Mouse (Mus musculus): ENCODE data around the gene Alox8.

The Alox8 gene

DNA sequence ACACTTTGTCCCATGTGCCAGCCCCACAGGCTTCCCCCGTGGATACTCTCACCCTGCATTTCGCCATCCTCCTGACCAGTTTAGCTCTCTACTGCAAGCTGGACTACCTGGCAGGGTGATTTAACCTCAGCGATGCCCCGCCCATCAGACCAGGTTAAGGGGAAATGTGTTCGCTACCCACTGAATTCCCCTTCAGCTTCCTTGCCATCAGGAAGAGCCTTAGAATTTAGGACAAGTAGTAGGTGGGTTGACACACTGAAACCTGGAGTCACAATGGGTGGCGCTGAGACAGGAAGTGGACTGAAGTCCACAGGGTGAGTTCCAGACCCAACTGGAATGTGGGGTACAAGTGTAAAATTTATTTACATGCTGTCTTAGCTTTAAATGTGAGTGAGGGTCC is at the start of gene Alox8:
TSS of gene Alox8 (minus strand) at position 101 of the 400 bp plus-strand sequence.
- no peak for DNase-seq (ENCODE audit: low spot score)

- DNase-seq (ENCODE audit: low spot score) = no peak
These were observed 48.0 kb upstream of the Alox8 start for GRCm38 (mm10) chr11:69245643-69246042.

DNA sequence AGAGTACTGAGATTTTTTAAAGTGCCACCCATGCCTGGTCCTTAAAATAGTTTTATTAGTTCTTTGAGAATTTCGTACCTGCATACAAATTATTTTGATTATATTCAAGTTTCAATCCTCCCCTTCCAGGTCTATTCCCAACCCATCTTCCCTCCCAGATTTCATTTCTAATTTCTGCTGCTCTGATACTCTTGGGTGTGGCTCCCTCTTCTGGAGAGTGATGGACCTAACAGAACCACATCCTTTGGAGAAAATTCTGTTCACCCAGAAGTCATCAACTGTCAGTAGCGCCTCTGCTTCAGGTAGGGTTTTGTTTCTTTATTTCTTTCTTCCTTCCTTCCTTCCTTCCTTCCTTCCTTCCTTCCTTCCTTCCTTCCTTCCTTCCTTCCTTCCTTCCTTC is 47.3 kb upstream of the Alox8 start:
- DNase-seq (ENCODE audit: low spot score) = peak; percentile 71

DNA sequence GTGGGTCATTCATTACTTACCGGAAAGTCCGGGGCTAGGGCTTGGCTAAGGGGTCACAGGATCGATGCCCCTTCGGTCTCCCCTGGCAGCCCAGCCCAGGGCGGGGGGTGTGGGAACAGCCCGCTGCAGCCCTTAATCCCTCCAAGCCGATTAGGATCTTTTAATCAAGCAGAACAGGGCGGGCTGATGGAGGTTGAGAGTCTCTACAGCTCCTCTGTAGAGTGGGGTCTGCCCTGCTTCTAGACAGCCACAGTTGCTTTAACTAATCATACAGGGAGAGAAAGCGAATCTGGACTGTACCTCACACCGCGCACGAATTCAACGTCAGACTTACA is 39.2 kb upstream of the Alox8 start, which contains the start of gene Gucy2e:
TSS of gene Gucy2e (minus strand) at position 111 of the 335 bp plus-strand sequence.
- peak; percentile 20 for DNase-seq (ENCODE audit: low spot score)

DNA sequence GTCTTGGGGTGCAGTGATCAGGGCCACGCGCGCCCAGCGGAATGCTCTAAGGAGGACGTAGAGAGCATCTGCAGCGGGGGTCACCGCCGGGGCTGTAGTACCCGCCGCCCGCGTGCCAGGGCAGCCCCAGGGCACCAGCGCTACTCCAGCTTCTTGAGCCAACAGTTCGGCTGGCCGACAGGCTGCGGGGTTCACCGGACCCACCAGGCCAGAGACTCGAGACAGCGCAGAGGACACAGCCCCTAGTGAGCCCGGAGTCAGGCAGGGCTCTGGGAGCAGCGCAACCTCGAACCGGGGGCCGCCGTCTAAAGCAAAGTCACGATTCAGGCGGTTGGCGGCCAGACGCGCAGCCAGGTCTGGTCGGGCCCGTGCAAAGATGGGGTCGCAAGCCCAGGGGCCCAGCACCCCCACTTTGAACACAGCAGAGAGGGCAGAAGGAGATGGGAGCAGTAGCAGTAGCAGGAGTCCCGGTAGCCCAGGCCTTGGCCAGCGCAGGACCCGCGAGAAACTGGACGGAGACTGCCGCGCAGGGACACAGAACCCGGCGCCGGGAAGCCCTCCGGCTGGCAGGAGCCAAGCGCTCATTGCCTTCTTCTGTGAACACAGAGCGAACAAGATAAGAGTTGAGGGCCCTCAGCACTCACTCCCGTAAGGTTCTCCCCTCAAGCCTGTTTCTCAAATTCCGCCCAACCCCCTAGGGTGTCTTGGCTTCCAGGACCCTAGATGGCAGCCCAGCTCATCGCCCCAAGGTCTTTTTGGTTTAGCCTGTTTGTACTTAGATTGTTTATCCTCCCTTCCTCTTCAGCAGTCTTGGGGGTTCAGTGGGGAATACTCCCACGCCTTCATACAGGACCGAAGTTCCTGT is 38.6 kb upstream of the Alox8 start:
- DNase-seq (ENCODE audit: low spot score) = peak; percentile 18

DNA sequence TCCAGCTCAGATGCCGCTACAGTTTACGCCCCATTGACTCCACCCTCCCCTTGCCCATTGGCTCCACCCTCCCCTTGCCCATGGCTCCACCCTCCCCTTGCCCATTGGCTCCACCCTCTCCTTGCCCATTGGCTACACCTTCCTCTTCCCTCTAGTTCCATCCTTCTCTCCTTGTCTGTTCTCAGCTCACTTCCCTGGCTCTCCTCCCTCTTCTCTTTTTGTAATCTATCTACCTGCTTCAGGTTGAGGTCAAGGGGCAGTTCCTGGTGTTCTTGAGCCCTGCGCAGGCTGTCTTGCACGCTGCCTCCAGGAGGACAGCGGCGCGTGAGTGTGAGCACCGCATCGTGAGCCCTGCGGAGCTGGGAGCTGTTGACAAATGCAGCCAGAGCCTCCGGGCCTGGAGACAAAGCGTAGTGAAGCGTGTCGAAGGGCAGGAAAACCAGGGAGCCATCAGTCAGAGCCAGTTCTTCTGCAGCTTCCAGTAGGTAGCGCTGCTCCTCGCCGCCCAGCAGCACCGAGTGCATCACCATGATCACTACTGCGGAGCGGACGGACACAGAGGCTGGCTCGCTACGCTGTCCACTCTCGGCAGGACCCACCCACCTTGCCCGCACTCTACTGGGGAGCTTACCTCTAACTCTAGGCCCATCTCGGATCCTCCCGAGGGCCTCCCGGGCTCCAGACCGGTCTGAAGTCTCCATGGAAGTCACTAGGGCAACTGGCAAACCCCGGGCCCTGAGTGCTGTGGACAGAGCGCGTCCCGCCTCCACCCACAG is 37.8 kb upstream of the Alox8 start:
- DNase-seq (ENCODE audit: low spot score) = peak; percentile 85

DNA sequence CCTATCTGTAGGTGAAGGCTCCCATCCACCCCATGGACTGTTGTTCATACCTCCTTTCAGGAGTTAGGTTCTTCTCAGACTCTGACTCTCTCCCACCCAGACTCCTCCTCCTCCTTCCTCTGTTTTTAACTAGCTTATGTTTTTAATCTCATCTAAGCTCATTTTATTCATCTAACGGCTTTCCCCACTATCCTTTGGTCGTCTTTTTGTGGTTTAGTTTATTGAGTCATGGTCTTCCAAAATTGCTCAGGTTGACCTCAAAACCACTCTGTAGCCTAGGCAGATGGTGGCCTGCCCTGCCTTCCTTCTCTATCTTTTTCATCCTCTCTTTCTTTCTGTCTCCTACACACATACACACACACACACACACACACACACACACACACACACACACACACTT is 35.5 kb upstream of the Alox8 start:
- DNase-seq (ENCODE audit: low spot score) = no peak

- no peak for DNase-seq (ENCODE audit: low spot score)
These were observed 32.8 kb upstream of the Alox8 start for GRCm38 (mm10) chr11:69230420-69230819.

DNA sequence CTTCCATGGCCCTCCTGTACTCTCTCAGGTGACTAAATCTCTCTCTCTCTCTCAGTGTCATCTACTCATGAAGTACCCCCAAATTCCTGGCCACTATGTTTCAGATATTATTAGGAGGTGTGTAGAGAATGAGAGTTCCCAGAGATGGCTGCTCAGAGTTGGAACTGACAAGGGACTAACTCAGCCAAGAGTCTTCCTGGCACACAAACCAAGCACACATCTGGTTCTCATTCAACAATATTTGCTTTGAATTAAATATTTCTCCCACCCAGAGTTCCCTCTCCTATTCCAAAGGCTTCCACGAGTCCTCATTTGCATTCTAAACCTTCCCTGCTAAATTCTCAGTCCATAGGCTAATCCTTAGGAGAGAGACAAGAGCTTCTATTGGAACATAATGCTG is 28.1 kb upstream of the Alox8 start:
- DNase-seq (ENCODE audit: low spot score) = no peak

GRCm38 (mm10) chr11:69223101-69223500 is 25.5 kb upstream of the Alox8 start:
- no peak for DNase-seq (ENCODE audit: low spot score)

DNA sequence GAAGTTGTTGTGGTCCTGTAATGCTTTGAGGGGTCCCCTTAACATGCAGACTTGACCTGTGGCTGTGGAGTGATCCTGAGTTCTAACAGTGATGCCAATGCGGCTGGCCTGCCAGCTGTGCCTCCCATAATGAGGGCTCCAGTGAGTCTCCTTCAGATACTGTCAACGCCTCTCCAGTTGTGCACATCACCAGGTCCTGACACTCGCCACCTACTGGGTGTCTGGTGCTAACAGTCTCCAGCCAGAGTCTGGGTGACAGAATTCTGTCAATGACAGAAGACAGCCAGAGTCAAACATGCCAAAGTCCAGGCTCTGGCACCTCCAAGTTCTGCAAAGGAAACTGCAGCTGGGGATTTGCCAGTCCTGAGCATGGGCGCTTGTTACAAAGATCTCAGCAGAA is 23.4 kb upstream of the Alox8 start:
- no peak for DNase-seq (ENCODE audit: low spot score)

GRCm38 (mm10) chr11:69218661-69219060 is 21.0 kb upstream of the Alox8 start:
- no peak for DNase-seq (ENCODE audit: low spot score)

DNA sequence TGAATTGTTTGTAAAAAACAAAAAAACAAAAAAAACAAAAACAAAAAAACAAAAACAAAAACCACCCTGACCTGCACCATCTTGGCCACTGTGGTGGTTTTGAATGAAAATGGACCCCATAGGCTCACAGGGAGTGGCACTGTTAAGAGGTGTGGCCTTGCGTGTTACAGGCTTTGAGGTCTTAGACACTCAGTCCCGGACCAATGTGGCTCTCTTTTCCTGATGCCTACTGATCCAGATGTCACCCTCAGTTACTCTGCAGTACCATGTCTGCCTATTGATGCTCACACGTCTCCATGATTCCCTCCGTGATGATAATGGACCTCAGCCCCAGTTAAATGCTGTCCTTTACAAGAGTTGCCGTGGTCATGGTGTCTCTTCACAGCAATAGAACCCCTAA is 19.8 kb upstream of the Alox8 start:
- DNase-seq (ENCODE audit: low spot score) = no peak

GRCm38 (mm10) chr11:69211431-69211830 is 13.8 kb upstream of the Alox8 start:
- DNase-seq (ENCODE audit: low spot score) = peak; percentile 40

DNA sequence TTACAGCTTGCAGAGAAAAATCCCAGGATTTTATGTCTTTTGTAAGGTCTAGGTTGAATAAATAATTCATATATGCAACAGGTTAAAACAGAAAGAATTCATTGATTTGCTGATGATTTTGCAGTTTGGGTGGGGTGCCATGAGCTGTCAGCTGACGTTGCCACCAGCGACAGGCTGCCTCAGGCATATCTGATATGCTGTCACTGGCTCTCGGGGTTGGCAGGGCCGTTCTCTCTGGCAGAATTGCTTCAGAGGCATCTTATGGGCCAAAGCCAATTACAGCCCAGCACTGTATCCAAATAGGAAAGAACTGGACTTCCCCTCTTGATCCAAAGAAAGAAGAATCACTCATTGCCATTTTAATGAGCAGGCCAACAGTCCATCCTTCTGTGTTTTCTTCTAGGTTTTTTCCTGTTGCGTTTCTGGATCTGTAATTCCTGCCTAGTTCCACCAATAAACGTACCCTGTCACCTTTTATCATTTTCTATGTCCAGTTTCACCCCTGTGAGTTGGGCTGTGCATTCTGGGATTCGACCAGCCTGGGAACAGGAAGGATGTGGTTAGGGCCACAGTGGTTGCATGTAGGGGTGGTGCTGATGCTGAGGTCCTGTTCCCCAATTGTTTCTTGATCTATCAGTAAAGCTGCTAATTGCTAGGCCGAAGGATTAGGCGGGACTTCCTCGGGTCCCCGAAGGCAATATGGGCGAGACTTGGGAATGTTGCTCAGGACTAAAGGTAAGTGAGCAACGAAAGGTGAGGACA is 5.0 kb upstream of the Alox8 start:
- DNase-seq (ENCODE audit: low spot score) = no peak

- no peak for DNase-seq (ENCODE audit: low spot score)
These were observed 2.6 kb upstream of the Alox8 start for GRCm38 (mm10) chr11:69200231-69200630.

DNA sequence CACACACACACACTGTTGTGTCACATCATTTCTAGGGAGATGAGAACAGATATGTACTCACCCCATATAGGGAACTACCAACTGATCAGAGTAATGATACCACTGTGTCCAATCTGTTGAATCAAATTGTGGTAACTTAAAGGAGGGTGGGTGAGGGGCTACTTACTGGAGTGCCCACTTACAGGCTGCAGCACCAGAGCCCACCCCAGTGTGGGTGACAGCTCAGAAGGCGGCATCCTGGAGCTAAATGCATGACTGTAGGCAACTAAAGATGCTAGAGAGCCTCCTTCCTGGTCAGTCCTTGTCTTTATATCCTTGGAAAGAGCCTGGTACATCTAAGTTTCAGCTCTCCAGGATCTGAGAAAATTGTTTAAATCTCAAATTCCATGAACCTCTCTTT is 1.6 kb upstream of the Alox8 start:
- DNase-seq (ENCODE audit: low spot score) = no peak

DNA sequence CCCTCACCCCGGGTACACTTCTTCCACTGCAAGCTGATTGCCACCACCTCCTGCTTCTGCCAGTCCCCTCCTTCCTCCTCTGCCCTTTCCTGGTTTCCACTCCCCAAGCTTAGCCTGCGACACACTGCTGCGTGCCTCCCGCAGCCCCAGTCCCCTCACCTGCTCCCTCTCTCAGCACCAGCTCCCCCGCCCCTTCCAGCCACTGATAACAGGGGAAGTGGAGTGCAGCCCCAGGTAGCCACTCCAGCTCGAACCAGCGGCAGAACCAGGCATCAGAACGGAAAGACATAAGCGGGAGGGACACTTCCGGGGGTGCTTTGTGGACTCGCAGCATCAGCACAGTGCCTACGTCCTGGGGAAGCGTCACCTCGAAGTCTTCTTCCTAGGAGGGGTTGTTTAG is 449 bp downstream of the Alox8 start:
- no peak for DNase-seq (ENCODE audit: low spot score)

GRCm38 (mm10) chr11:69196766-69197165 is 877 bp downstream of the Alox8 start:
- peak; percentile 41 for DNase-seq (ENCODE audit: low spot score)

GRCm38 (mm10) chr11:69192840-69193239 is 4.8 kb downstream of the Alox8 start:
- peak; percentile 67 for DNase-seq (ENCODE audit: low spot score)

- DNase-seq (ENCODE audit: low spot score) = no peak
These were observed 11.7 kb downstream of the Alox8 start for GRCm38 (mm10) chr11:69185936-69186335.

- no peak for DNase-seq (ENCODE audit: low spot score)
These were observed 12.6 kb downstream of the Alox8 start for GRCm38 (mm10) chr11:69185031-69185430.

- no peak for DNase-seq (ENCODE audit: low spot score)
These were observed 17.5 kb downstream of the Alox8 start for GRCm38 (mm10) chr11:69180120-69180519.
